Mouse (Mus musculus): ENCODE measurements around the gene Idi1.
"Not testable (repeated sequence)": the region's sequence is repeated elsewhere in the genome, so short reads cannot be mapped to it uniquely, and the experiment has no call there.

Idi1 gene

DNA sequence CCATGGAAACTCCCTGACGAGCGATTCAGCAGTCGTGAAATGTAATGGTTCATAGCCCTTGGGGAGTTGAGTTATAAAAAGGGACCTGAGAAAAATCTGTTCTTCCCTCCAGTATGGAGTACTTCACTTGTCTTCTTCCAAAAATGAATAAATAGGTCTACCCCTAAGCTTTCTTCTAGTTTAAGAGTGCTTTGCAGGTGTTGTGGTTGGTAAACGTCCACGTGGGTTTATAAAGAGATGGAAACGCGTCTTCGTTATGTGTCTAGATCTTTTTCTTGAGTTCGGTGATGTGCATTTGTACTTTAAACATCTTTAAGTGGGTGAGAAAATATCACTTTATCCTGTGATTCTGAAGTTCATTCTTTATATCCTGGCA lies 872 bp downstream of the Idi1 start:
- no peak for DNase-seq (ENCODE audit: low read depth, low spot score)

DNA sequence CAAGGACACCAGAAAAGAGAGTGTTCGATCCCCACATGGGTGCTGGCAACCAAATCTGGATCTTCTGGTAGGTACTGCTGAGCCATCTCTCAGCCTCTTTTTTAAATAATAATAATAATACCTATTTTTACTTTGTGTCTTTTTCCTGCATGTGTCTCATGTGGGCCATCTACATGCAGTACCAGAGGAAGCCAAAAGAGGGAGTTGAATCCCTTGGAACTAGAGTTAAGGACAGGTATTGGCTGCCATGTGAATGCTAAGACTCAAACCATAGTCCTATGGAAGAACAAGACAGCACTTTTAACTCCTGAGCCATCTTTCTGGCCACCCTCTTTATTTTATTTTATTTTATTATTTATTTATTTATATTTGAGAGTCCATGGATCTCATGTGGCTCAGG lies 3.3 kb downstream of the Idi1 start:
- DNase-seq (ENCODE audit: low read depth, low spot score): no peak

DNA sequence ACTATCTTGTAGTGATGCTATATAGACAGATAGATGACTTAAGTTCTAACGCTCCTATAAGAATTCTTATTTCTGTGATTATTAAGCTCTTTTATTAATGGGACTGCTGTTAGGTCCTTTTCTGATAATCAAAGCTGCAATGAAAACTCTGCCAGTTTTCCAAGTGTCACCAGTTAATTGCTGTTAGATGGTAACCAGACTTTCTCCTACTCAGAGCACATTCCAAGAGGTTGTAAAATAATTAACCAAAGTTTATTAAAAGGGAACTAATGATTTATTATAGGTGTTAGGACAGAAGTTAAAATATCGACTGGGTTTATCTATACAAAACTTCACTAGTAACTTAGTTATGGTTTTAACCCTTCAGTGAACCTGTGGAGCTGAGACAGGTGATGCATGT lies 20.7 kb downstream of the Idi1 start:
- not testable (repeated sequence) for DNase-seq (ENCODE audit: low read depth, low spot score)

DNA sequence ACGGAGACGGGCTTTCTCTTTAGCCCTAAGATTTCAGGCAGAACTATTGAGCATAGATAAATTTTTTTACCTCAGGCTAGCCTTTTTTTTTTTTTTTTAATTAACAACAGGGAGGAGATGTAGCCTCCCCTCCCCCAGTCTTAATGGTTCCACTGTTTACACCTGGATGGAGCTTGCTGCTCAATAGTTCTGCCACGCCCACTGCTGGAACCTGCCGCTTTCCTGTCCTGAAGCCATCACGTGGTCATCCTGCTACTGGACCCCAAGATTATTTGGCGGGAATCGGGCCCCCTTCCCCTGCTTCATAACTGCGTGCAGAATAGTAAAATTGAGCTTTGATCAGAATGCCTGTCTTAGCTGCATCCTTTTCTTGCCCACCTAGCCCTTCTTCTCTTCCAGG lies 28.6 kb downstream of the Idi1 start:
- not testable (repeated sequence) for DNase-seq (ENCODE audit: low read depth, low spot score)

DNA sequence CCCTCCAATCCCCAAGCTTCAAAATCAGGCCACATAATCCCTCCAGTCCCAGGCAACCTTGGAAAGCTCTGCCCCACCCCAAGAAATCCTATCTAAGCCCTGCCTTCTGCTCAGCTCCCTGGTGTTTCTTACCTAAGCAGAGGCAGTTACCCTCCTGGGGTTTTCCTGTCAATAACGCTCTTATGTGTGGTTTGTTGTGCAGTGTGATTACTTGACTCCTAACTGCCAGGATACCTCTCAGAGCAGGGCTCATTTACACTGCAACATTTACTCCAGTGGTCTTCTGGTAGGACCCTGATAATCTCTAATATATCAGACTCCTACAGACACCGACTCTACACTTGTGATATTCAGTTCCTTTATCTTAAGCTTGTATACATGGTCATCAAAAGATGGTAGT lies 48.2 kb downstream of the Idi1 start:
- no peak for DNase-seq (ENCODE audit: low read depth, low spot score)

DNA sequence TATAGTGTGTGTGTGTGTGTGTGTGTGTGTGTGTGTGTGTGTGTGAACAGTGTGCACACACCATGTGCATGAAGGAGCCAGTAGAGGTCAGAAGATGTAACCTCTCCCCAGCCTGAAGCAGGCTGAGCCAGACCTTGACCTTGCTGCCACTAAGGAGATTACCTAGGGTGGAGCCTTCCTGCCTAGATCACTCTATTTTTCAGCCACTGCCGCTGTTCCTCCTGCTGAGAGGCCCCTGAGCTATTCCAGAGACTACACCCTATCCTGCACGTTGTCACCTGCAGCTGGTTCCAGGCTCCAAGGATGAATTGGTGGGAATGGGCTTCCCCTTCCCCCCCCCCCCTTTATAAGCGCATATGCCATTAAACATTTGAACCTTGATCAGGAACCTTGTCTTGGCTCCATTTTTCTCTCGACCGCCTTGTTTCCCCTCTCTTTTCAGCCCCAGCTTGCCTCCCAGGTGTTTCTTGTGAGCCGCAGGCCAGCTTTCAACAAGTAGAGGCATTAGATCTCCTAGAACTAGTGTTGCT lies 52.4 kb downstream of the Idi1 start:
- not testable (repeated sequence) for DNase-seq (ENCODE audit: low read depth, low spot score)

DNA sequence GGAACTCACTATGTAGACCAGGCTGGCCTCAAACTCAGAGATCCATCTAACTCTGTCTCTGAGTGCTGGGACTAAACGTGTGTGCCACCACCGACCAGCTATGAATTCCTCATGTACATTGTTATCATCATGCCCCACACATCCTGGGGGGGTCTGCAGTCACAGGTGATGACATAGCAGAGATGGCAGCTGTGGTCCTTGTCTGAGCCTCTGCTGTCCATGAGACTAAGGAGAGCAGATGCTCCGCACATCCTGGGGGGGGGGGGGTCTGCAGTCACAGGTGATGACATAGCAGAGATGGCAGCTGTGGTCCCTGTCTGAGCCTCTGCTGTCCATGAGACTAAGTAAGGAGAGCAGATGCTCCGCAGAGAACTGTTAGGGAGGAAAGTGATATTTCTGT lies 55.8 kb downstream of the Idi1 start:
- not testable (repeated sequence) for DNase-seq (ENCODE audit: low read depth, low spot score)

DNA sequence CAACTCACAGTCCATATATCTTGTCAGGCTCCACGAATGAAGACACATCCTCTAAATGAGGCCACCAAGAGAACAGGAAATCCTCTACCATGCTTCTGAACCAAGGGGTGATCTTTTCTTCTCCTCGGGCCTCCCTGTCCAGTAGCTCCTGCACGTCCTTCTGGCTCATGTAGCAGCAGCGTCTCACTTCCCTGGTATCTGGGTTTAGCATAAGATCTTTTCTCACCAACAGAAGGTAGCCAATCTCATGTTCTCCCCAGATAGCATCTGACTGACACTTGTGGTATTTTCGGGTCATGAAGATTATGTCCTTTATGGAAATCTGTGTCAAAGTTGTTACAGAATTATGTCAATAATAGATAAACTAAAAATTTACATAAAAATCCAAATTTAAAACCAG lies 56.4 kb downstream of the Idi1 start:
- not testable (repeated sequence) for DNase-seq (ENCODE audit: low read depth, low spot score)
